Mouse (Mus musculus) T-helper 17 cell (primary cell): Measurements from ENCODE around the gene Prr13.

Experiments
- in situ Hi-C, 2 experiments: fragments of 300-600 bp; cut with MboI, MseI; formaldehyde crosslinking; loops; 1 replicate in 1 of 2; 2 replicates in 1 of 2; pipeline ENCODE4 v1.15.1; 2025; ENCODE audit warnings: high pct_unique_total_duplicates in 2 of 2

The Prr13 gene

DNA sequence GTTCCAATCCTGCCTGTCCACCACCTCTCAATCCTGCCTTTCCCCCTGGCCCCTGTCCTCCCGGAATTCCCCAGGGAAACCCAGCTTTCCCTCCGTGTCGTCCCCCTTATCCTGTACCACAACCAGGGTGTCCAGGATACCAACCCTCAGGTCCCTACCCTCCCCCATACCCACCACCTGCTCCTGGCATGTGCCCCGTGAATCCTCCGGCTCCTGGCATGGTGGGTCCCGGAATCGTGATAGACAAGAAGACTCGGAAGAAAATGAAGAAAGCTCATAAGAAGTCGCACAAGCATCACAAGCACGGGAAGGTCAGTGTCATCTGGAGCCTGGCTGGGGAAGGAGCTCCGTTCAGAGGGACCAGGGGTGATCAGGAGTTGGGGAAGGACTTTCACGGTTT is 1.6 kb downstream of the Prr13 start:
- in situ Hi-C loops = no loop called here

DNA sequence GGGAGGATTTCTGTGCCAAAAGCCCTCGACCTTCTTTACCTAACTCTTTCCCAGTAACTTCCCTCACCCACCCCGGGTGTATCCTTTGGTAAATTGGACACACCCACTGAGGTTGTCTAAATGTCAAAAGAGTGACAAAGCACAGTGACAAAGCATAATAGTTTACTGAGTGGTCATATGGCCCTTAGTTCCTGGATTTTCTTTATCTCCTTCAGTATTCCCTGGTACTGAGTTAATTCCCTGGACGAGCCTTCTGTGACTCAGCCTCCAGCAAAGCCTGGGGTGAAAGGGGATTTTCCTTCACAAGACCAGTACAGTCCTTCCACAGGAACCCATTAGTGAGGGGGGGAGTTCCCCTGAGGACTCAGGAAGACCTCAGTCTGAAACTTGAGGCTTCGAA is 2.1 kb downstream of the Prr13 start:
- in situ Hi-C loops = no loop called here

DNA sequence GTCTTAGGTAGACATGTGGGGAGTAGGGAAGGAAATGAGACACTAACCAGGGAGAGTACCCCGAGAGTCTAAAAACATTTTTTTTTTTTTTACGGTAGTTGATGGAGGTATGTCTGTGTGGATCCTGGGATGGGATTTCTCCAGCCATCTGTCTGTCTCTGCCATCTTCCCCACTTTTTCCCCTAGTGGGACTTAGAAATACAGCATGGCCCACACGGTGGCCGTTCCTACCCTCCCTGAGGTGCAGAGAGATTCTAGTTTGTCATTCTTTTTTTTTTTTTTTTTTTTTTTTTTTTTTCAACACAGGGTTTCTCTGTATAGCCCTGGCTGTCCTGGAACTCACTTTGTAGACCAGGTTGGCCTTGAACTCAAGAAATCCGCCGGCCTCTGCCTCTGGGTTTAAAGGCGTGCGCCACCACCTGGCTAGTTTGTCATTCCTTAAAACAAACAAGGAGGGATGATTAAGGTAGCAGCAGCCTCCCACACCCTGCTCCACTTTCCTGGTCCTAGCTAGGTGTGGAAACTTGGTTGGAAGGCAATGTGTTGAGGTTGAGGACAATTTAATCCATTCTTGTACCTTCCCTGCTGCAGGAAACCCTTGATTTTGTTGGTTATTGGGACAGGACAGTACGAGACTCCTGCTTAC is 2.7 kb downstream of the Prr13 start:
- in situ Hi-C loops = no loop called here

DNA sequence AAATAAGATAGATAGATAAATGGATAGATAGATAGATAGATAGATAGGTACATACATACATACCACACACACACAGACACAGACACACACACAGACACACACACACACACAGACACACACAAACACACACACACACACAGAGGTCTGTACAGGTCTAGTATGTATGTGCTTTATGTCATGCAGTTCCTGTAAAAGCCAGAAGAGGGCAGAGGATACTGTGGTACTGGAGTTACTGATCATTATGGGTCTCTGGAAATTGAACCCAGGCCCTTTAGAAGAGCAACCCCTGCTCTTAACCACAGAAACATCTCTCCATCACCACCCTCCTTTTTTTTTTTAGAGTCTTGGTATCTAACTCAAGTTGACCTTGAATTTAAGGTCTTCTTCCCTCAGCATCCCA is 4.8 kb downstream of the Prr13 start:
- in situ Hi-C loops = no loop called here

DNA sequence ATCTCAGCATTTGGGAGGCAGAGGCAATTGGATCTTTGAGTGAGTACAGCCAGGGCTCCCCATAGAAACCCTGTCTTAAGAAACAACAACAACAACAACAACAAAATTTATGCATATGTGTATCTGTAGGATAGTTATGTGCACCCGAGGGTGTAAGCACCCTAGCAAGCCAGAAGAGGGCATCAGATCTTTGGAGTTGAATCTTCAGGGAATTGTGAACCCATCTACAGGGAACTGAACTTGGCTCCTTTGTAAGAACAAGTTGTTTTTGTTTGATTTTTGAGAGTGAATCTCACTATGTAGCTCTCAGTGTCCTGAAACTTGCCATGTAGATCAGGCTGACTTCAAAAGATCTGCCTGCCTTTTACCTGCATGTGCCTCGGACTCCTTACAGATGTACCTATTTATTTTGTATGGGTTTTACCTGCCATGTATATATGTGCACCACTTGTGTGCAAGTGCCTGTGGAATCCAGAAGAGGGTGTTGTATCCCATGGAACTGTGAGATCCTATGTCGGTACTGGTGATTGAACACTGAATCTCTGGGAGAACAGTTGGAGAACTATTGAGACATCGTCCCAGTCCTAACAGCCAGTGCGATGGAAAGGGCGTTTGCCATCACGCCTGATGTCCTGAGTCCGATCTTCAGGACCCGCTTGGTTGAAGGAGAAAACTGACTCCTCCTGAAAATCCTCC is 10.0 kb downstream of the Prr13 start:
- in situ Hi-C loops = no loop called here

DNA sequence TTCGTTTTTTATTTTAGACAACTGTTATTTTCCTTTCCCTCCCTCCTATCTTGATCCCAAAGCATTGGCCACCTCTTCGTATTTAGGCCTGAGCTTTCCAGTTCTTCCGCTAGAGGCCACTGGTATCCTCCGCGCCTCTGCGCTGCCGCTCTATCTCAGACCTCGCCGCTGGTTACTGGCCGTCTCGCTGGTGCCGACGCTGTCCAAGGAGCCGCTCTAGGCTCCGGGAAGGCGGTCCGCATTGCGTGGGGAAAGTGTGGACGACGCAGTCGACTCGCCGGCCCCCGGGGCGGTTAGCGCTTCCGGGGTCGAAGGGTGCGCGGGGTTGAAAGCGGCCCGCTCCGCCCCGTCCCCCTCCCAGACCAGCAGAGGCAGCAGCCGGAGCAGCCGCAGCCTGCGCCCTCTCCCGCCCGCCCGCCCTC is 11.4 kb downstream of the Prr13 start, which contains the start of gene Pcbp2:
Gene Pcbp2 (plus strand): TSS at position 357 of the 422 bp plus-strand sequence.
- in situ Hi-C loops = no loop called here

DNA sequence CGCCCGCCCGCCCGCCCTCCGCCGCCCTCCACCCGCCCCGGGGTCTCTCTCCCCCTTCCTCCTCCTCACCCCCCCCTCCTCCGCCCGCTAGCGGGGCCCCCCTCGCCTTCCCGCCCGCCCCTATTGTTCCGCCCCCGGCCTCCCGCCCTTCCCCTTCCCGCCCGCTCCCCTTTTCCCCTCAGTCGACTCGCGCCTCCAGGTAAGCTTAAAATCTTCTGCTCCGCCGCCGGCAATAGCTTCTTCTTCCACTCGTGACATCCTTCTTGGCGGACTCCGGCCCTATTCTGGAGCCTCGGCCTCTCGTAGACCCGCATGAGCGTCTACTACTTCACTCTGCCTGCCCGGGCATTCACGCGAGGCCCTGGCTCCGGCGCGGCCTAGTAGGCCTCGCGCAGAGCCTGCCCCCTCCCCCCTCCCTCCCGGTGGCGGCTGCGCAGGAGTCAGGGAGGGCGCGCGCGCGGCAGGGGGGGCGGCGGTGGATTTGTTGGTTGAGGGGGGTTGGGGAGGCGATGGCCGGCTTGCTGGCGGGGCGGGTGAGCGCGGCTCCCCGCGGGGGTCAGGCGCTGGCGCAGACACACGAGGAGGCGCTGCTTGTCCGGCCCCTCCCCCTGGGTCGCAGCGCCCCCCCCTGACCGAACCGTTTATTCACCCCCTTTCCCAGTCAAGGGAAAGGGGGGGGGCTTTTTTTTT is 11.9 kb downstream of the Prr13 start:
- in situ Hi-C loops = no loop called here

DNA sequence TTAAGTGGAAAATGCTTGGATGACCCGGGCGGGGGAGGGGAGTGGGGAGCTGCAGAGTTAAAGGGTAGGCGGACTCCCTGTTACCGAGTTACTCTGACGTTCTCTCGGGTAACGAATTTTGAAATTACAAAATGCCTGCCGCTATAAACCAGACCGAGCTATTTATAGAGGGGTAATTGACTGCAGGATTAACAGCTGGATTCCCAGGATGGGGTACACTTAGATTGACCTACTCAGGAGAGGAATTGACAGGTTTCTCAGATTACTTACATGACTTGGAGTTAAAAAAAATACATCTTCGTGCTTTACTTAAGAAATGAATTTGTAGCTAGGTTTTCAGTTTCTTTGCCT is 12.4 kb downstream of the Prr13 start:
- in situ Hi-C loops = no loop called here

DNA sequence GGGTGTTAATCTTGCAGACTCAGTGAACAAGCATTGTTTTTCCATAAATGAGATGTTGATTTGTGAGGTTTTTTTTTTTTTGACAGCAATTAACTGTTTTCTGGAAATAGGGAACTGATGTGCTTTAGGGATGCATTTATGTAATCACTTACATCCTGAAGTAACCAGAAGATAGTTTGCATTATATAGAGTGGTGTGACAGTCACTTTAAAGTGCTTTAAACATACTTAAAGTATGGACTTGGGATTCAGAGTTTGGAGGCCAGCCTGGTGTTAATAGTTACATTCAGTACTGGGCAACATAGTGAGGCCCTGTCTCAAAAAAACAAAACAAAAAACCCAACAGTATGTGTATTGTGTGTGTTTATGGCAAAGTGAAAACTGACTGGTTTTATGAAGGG is 12.9 kb downstream of the Prr13 start:
- in situ Hi-C loops = no loop called here

DNA sequence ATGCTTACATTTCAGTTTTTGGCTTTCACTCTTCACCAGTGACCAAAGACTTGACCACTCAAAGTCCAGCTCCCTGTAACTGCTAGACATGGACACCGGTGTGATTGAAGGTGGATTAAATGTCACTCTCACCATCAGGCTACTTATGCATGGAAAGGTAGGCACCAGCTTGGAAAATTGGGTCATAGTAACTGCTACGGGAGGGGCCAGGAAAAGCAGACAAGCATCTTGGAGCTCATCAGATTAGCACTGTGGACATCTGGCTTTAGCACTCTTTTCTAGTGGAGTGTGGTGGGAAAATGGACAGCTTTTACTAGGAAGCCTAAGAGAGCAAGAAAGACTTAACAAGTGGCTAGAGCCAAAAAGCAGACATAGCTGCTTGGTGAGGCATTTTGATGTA is 14.4 kb downstream of the Prr13 start:
- in situ Hi-C loops = no loop called here

DNA sequence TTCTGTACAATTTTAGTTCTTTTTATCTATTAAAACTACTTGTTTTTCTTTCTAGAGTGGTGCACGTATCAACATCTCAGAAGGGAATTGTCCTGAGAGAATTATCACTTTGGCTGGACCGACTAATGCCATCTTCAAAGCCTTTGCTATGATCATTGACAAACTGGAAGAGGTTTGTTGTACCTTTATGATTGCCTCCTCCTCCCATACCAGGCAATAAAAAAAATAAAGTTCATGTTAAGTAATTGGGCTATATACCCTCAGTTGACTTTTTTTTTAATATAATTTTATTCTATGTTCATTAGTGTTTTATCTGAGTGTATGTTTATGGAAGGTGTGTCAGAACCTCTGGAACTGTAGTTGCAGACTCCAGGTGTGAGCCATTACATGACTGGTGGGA is 15.7 kb downstream of the Prr13 start:
- in situ Hi-C loops = no loop called here

DNA sequence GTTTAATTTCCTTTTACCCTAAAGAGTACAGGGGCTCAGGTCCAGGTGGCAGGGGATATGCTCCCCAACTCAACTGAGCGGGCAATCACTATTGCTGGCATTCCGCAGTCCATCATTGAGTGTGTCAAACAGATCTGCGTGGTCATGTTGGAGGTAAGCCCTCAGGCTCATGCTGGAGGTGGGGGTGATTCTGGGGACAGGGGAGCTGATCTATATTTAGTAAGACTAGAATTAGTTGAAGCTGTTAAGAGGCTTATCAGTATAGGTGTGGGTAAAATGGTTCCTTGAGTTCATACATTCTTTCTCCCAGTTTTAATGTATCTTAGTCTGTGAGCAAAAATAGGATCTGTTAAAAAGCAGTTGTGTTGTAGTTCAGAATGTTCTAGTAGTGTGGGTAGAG is 24.3 kb downstream of the Prr13 start:
- in situ Hi-C loops = no loop called here

DNA sequence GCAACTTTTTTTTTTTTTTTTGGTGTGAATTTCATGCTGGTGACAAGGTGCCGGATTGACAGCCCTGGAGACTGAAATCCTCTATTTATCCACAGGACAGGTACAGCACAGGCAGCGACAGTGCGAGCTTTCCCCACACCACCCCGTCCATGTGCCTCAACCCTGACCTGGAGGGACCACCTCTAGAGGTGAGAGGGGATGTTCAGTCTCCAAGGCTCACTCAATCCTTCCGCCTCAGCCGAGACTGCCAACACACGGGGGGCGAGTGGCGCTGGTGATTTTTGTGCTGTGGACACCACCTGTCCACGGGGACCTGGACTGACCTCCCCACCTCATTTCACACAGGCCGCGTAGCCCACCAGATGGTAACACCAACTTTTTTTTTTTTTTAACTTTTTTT is 27.0 kb downstream of the Prr13 start:
- in situ Hi-C loops = no loop called here

DNA sequence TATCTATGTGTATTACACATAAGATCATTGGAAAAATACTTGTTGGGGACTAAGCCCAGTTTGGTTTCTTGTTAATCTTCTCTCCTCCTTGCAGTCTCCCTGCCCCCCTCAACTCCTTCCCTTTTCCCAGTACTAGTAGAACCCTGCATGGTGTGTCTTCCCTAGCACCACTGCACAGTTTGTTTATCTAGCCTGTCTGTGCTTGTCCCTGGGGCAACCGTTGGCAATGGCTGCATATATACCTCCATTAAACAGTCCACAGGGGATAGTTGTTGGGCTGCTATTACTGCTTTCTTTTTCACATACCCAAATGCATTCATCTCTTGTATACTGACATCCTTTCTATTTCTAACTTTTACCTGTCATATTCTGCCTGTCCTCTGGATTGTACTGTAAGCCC is 28.8 kb downstream of the Prr13 start:
- in situ Hi-C loops = no loop called here

DNA sequence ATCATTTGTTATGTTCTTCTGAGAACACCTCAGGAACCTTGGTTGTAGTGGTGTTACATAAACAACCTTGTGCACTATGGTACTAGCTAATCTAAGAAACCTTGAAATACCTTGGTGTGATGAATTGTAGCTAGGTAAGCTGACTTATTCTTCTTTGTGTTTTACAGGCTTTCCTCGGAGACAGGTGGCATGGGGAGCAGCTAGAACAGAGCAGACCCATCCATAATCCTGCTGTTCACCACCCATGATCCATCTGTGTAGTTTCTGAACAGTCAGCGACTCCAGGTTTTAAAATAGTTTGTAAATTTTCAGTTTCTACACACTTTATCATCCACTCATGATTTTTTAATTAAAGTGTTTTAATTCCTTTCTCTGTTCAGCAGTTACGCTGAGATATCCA is 39.5 kb downstream of the Prr13 start:
- in situ Hi-C loops = no loop called here

DNA sequence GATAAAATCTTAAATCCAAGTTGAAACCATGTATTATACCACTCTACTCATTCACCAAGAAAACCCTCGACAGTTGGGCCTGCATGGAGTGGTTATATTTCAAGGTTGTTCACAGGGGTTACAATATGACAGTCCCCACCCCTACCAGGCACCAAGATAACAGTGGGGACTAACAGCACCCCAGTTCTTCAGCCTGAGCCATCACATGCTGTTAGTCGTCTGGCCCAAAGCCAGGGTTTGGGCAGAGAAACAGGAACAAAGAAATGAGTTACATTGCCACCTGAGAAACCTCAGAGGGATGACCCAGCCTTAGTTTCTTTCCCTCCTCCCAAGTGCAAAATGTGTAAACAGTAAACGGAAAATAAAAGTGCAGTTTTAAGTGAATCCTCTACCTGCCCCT is 40.5 kb downstream of the Prr13 start:
- in situ Hi-C loops = no loop called here

DNA sequence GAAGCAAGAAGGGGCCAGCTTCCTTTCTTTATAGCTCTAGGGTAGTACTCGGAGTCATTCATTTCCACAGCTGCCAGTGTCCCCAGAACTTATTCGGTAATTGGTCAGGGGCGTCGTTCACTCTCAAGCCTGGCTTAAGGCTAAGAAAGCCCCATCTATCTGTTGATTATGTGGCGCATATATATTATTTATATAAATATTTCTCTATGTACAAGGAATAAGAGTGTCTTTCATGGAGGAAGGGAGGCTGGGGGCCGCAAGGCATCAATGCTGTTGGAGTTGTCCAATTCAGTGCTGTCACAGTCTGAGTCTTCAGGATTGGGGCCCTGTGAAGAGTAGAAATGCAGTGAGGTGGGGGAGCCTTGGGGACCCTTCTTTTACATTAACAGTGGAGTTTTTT is 41.0 kb downstream of the Prr13 start:
- in situ Hi-C loops = loop anchor here (10.0 to 25.0 kb wide), 2 partner anchors 415 to 737 kb away; partner anchors contain the start of genes Cbx5 (in 1 of the 2) and Hnrnpa1 (in 1 of the 2)

DNA sequence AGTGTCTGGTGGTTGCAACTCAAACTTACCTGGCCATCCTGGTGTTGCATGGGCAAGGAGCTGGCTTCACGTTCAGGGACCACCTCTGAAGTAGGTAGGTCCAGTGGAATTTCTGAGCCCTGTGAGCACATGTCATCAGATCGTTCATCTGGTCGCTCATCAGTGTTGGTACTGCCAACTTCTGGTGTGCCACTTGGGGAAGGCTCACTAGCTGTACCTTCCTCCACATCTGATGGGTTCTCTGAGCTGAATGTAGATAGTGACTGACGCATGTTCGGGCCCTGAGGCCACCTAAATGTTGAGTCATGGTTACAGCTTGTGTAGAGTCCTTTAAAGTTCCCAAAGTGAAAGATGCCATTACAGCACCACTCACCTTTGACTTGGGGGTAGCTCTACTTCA is 41.7 kb downstream of the Prr13 start:
- in situ Hi-C loops = loop anchor here (10.0 to 25.0 kb wide), 2 partner anchors 416 to 737 kb away; partner anchors contain the start of genes Cbx5 (in 1 of the 2) and Hnrnpa1 (in 1 of the 2)

DNA sequence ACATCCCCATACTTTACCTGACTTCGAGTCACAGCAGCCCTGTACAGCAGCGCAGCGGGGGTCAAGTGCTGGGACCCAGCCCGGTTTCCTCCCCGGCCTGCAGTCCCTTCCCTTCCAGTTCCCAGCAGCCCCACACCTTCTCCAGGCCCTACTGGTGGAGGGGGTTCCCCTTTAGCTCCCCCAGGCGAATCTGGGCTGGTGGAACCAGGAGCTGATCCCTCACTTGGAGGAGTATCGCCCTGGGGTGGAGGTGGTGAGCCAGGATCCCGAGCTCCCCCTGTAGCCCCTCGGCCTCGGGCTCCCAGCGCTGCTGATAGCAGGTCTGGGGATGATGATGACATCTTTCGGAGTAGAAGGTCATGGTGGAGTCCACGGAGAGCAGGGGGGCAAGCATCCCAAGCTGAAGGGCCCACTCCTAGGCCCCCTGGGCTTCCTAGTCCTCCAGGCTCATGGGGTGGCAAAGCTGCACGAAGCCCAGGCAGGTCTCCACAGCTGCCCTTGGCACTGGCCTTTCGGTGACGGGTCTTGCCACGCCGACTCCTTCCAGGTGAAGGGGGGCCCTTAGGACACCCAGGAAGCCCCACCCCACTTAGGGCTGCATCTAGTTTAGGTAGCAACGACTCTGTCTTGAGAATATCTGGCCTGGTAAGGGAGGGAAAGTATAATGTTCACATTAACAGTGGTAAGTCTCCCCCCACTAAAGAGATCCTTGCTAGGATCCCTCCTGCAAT is 42.4 kb downstream of the Prr13 start:
- in situ Hi-C loops = loop anchor here (10.0 to 25.0 kb wide), 2 partner anchors 416 to 736 kb away; partner anchors contain the start of genes Cbx5 (in 1 of the 2) and Hnrnpa1 (in 1 of the 2)

DNA sequence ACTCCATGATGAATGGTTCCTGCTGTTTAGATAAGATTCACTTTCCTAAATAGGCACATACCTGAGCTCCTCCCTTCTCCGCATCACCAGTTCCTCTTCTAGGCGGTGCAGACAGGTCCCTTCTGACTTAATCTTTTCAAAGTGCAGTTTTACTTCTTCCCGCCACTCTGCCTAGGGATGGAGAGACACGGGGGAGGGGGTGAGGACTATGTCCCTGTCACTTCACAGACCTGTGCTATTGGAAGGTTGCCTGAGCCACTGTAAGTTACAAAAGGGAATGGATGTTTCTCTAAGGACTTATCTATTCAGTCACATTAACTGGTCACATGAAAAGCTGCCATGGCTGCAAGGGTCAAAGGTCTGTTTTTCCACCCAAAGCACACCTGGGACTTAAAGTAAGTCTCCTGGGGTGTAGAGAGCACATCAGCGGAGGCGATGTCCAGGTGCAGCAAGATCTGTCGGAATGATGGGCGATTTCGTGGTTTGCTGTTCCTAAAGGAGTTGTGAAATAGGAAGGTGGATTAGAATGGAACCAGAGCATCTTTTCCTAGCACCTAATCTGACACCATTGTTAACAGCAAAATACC is 43.5 kb downstream of the Prr13 start:
- in situ Hi-C loops = loop anchor here (10.0 to 25.0 kb wide), 2 partner anchors 418 to 735 kb away; partner anchors contain the start of genes Cbx5 (in 1 of the 2) and Hnrnpa1 (in 1 of the 2)

DNA sequence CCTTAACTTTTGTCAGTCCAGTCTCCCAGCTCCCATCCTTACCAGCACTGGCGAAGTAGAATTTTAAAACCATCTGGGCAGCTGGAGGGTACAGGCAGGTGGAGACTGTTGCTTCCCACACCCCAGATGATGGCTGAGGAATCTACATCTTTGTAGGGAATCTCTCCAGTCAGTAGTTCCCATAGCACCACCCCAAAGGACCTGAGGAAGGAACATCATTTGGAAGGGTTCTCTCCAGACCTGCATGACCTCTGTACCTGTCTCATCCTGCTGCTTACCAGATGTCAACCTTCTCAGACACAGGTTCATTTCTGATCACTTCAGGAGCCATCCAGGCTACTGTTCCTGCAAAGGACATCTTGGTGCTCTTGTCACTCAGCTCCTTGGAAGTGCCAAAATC is 44.6 kb downstream of the Prr13 start, which contains the start of gene Gm10337:
Gene Gm10337 (plus strand): TSS at position 276 of the 400 bp plus-strand sequence.
- in situ Hi-C loops = loop anchor here (10.0 to 25.0 kb wide), 2 partner anchors 419 to 734 kb away; partner anchors contain the start of genes Cbx5 (in 1 of the 2) and Hnrnpa1 (in 1 of the 2)
